Mouse (Mus musculus): Measurements from ENCODE around the gene Ctdspl.

Ctdspl gene

DNA sequence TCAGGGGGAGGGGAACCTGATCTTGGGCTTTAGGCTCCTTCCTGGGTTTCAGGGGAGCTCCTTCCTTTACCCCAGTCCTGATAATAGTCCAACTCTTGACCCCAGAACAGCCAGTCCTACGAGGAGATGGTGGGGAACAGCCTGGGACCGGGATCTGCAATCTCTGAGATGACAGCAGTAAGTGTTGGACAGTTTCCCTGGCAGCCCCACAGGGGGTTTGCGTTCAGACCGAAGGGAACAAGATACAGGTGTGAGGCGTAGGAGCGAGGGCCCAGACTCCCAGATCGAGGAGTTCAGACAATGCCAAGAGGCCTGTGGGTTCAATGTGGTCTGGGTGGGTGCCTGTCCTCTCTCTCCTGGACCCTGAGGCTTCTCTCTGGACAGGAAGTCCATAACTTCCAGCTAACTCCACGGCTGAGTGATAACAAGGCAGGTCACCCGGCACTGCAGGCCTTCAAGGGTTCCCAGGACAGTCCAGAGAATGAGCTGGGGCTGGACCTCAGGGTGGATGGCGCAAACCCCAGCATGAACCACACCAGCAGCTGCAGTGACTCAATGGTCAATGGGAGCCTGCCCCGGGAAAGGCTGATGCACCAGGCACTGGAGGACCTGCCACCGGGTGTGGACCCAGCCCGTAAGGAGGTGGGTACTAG, 144.0 kb downstream of the Ctdspl start:
- DNase-seq = no peak

DNA sequence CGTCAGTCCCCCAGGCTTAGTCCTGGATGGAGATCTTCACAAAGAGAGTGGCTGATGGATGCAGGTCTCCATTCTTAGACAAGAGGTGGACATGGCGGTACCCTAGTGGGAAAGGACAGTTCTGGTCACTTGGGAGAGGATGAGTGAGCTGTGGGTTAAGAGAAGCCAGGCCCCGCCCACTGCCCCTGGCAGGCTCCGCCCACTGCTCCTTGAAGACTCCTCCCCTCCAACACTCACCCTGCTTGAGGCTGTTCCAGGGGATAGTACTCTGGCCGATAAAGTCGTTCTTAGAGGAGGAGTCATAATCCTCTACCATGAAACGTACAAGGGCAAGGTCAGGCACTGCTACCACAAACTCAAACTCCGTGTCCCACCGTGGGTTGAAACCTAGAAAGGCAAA, 145.5 kb downstream of the Ctdspl start:
- no peak for DNase-seq

- DNase-seq = no peak
Measured at GRCm38 (mm10) chr9:119073184-119073895, 147.1 kb downstream of the Ctdspl start.

DNA sequence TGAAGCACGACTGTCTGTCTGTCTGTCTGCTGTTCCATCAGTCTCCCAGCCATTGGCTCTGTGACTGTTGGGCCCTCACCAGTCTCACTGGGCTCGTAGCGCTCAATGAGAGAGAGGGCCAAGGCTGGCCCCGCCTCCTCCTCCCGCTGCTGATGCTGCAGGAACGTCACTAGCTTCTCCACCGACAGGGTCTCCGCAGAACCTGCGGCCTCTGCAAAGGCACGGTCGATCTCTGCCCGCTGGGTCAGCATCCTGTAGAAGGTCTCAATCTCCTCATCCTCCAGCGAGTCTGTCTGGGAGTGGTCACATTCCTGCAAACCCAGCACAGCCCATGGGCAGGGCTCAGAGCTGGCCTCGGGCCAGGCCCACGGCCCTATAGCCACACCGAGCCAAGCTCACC, 149.4 kb downstream of the Ctdspl start:
- no peak for DNase-seq

DNA sequence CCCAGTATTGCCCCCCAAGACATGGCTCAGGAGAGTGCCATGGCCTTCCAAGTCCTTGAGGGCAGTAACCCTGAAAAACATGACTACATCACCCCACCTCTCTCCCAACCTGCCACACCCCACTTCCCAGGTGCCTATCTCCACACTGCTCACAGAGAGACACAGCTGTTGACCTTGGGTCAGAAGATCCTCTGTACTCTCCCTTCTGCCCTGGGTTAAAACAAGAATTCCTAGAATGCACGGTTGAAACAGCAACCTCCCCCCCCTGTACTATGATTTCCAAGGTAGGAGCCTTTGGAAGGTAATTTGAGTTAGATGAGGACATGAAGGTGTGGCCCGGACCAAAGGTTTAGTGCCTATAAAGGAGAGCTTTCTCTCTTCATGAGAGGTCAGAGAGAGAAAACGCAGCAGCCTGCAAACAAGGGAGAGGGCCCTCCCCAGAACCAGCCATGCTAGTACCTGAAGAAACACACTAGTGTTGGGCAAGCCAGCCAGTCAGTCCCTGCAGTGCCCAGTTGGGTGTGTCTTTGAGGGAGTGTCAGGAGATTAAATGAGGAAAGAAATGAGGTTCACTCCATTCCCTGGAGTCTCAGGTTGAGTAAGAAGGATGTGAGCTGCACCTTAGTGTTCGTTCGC, 153.9 kb downstream of the Ctdspl start:
- DNase-seq = no peak

GRCm38 (mm10) chr9:119082039-119082438, 155.8 kb downstream of the Ctdspl start:
- no peak for DNase-seq

DNA sequence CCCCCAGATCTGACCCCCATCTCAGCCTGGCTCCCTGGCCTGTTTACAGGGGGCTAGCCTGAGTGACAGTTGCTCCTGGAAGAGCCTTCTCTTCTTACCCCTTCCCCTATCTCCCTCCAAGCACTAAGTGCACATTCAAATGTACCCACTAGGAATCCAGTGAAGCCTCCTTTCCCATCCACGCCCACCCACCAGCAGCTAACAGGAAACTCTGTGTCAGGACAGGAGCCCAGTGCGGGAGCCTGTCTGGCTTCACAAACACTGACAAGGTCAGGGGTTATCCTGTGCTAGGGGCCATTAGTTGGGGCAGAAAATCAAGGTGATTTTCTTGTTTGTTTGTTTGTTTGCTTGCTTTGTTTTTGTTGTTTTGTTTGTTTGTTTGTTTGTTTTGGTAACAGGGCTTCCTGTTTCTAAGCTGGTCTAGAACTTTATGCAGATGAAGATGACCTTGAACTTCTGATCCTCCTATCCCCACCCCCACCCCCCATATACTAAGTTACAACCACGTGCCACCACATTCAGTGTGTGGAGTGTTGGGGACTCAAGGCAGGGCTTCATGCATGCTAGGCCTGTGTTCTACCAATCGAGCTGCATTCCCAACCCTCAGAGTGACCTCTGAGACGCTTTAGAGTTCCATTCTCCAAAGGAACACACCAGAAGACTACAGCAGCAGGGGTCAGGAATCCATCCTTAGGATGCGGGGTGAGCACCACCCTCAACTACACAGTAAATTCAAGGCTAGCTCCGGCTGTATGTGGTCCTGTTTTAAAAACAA, 156.6 kb downstream of the Ctdspl start:
- DNase-seq = no peak

GRCm38 (mm10) chr9:119083966-119084365, 157.7 kb downstream of the Ctdspl start:
- DNase-seq = no peak

DNA sequence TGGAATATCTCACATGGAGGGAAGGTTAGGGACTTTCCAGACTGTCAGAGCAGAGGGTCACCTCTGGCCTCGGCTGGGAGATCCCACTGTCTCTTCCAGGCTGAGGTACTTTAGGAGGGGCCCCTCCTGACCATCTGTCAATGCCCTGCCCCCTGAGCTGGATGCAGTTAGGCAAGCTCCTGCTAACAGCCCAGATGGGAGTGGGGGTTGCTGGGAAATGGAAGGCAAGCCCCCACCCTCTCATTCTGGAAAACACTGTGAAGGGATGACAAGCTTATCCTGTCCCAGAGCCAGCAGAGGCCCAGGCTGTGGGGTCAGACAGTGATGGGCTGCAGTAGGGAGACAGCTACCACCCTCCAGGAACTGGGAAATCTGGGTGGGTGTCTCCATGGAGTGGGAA, 160.2 kb downstream of the Ctdspl start:
- no peak for DNase-seq

- DNase-seq = no peak
Measured at GRCm38 (mm10) chr9:119087309-119087708, 161.1 kb downstream of the Ctdspl start.

- peak; percentile 60 for DNase-seq
Measured at GRCm38 (mm10) chr9:119088148-119088801, 162.0 kb downstream of the Ctdspl start.

GRCm38 (mm10) chr9:119089437-119089836, 163.2 kb downstream of the Ctdspl start:
- no peak for DNase-seq

GRCm38 (mm10) chr9:119090462-119090861, 164.2 kb downstream of the Ctdspl start:
- no peak for DNase-seq

DNA sequence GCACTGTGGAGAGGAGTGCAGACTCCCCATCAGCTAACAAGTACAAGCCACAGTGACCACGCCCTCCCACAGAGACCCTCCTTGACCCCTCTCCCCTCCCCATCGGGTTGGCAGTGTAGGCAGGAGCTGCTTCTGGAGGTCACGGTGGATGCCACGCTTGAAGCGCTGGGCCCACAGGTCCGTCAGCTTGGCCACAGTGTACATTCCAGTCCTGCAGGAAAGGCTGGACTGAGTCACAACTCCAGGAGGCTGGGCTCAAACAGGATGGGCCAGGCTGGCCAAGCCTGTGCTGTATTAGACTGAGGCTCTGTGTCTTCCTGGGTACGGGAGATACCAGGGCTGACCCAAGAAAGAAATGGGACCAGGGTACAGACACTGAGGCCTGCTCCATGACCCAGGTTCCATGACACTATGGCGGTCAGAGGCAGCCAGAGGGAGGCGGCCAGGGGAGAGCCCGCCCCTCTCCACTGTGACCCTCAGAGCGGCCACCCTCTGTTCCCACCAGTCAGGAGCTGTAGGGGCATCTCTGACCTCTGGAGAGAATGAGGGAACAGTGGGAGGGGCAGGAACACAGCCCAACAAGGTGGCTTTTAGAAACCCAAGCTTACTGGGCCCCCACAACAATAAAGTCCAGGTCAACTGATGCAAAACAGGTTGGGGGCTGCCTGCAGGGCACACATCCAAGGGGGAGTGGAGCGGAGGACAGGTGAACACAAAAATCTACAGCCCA, 165.5 kb downstream of the Ctdspl start:
- DNase-seq = no peak

- peak; percentile 37 for DNase-seq
Measured at GRCm38 (mm10) chr9:119092473-119093418, 166.5 kb downstream of the Ctdspl start.

Data from cerebellum, adult 9-11 months (tissue).